Mouse (Mus musculus) liver, postnatal 0 days (tissue): Measurements from ENCODE around the gene Apbb1ip.

Experiments
- CTCF ChIP-seq: sonication (generic); IDR thresholded peaks from 2 replicates; pipeline ENCODE4 v1.5.1; 2016; ENCODE audit warnings: antibody characterized with exemption, low read depth
- EP300 ChIP-seq: IDR thresholded peaks from 2 replicates; pipeline ENCODE4 v1.6.1; 2016; ENCODE audit warnings: antibody characterized with exemption, low read depth, mild to moderate bottlenecking

DNA sequence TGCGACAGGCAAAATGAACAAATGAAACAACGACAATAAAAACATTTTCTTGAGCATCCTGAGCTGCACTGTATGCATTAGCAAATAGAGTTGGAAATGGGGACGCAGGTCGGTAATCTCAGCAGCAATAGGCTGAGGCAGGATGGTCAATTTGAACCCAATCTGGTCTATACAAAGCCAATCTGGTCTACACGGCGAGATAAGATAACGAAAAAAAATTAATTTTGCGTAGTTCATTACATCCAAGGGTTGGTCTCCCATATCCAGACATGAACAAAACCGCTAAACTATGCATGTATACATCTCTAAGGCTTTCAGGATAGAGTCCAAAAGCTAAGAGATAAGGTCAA, 121.0 kb downstream of the Apbb1ip start:
- TF ChIP-seq CTCF (no peak), EP300 (no peak)
